Mouse (Mus musculus) CH12F3 (cell line): Measurements from ENCODE around the gene Bmp2.

Experiments used
- in situ Hi-C: fragments of 300-500 bp; cut with MboI; formaldehyde crosslinking; loops from 2 replicates; pipeline ENCODE4 v1.14.3; 2020; ENCODE audit warnings: low sequenced_read_pairs

Gene Bmp2

GRCm38 (mm10) chr2:133564248-133564886, 12.4 kb downstream of the Bmp2 start:
- in situ Hi-C loops: loop anchor here (25.0 kb wide), 1 partner anchor 448 kb away; no protein-coding TSS in a partner anchor

GRCm38 (mm10) chr2:133565424-133565823, 13.5 kb downstream of the Bmp2 start:
- in situ Hi-C loops: loop anchor here (25.0 kb wide), 1 partner anchor 447 kb away; no protein-coding TSS in a partner anchor

GRCm38 (mm10) chr2:133565995-133566710, 14.2 kb downstream of the Bmp2 start:
- in situ Hi-C loops: loop anchor here (25.0 kb wide), 1 partner anchor 446 kb away; no protein-coding TSS in a partner anchor

- in situ Hi-C loops: no loop called here
Observed at GRCm38 (mm10) chr2:133591562-133592255, 39.8 kb downstream of the Bmp2 start.
